Mouse (Mus musculus) brown adipose tissue, adult 24 weeks (tissue): Measurements from ENCODE around the gene Gm26566. TPM values are rescaled to one million over a fixed set of nuclear protein-coding genes. Genes with fewer than 3 reads are reported as not detected.
A peak's percentile ranks its signal among the peaks of the same experiment; 100 is the strongest.
"Not testable (repeated sequence)": the region's sequence is repeated elsewhere in the genome, so short reads cannot be mapped to it uniquely, and the experiment has no call there.

Source experiments
- H3K27ac ChIP-seq: fragments of 200-500 bp; replicated peaks from 2 replicates; pipeline ENCODE4 v1.5.1; 2012; ENCODE audit warnings: low read depth, mild to moderate bottlenecking, low read length
- H3K4me1 ChIP-seq: fragments of 200-500 bp; 2 replicates; pipeline ENCODE4 v1.6.1; 2012; ENCODE audit warnings: low read length, mixed read lengths; ENCODE audit not compliant: control insufficient read depth, insufficient read depth, insufficient read length
- H3K4me3 ChIP-seq: fragments of 200-500 bp; 2 replicates; pipeline ENCODE4 v1.5.1; 2012; ENCODE audit warnings: low read depth, mild to moderate bottlenecking, low read length, moderate library complexity; ENCODE audit not compliant: insufficient read depth
- polyA plus RNA-seq: library from polyadenylated mRNA; stranded (reverse); fragments of >200 nt; gene quantifications from 2 replicates; pipeline ENCODE4 v1.2.4, GENCODE M21; 2012; ENCODE audit not compliant: missing spikeins, insufficient read depth, insufficient read length

The Gm26566 gene
- polyA plus RNA-seq, 1 experiment: not detected

GRCm38 (mm10) chr4:88714281-88714680 lies 7.3 kb upstream of the Gm26566 start:
- Histone ChIP-seq H3K4me1 (peaks cover 4% of the 10 kb centered on the region), H3K27ac (no peak overlapping the region)

DNA sequence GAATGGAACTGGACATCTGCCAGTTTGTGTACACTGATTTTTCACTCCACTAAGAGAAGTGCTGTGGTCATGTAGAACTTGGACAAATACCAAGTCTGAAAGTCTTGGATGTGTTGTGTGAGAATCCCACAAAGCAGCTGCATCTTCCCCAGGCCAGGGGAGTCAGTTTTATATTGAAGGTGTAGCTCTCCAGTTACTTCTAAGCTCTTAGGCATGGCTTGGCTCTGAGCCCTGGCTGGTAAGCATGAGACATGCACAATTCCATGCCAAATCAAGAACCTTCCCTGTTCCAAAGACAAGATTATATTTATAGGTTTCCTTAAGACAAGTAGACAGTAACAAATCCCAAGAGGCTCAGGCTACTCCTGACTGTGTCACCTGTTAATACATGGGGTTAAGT lies 6.5 kb upstream of the Gm26566 start:
- no peak overlapping the region for H3K27ac ChIP-seq
- H3K4me1 ChIP-seq: peaks cover 6% of the 10 kb centered on the region
- H3K4me3 ChIP-seq: no peak overlapping the region

More at GRCm38 (mm10) chr4:88714281-88714680, 7.3 kb upstream of the Gm26566 start:
- H3K4me3 ChIP-seq: no peak overlapping the region

GRCm38 (mm10) chr4:88718715-88719114 lies 2.9 kb upstream of the Gm26566 start:
- H3K27ac ChIP-seq: no peak overlapping the region
- H3K4me1 ChIP-seq: peaks cover 17% of the 10 kb centered on the region
- peak overlapping the region; percentile 45; the same call in 1 of the 2 replicates for H3K4me3 ChIP-seq

DNA sequence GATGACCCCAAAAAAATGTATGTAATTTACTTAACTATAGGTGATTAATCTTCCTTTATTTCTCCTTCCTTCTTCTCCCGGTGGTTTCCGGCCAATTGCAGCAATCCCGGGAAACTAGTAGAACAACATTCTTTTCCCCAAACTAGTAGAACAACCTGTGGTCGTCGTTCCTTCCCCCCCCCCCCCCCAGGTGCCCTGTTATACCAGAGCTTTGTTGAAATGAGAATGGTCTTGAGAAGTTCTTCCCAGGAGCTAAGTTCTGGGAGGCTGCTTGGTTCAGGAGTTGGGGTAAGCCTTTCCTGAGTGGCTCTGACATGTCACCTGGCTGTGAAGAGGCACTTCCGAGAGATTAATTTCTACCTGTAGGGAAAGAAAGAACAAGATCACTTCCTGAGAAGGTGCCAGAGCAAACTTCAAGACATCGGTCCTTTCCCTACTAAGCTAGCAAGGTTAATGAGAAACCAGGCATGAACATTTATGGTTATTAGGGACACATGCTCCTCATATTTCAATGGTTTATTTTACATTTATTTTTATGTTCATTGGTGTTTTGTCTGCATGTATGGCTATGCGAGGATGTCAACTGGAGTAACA lies 2.0 kb downstream of the Gm26566 start:
- no peak overlapping the region for H3K27ac ChIP-seq
- no peak overlapping the region for H3K4me3 ChIP-seq
- H3K4me1 ChIP-seq: peaks cover 15% of the 10 kb centered on the region

DNA sequence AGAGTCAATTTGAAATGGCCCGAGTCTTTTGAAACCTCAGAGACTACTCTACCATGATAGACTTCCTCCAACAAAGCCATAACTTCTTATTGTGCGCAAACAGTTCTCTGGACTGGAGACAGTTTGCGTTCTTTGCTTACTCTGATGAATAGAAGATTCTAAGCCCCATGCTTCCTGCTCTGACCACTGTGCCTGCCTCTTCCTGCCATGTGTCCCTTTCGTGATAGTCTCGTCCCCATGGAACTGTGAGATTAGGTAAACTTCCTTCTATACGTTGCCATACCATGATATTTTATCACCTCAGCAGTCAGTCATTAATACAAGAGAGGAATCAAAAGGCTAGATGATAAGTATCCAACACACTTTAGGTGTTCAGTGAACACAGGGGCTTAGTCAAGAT lies 5.1 kb downstream of the Gm26566 start:
- Histone ChIP-seq H3K4me1 (no peaks in the 10 kb centered on the region), H3K4me3 (no peak overlapping the region), H3K27ac (peak overlapping the region; percentile 8; the same call in 1 of the 2 replicates)

GRCm38 (mm10) chr4:88727324-88727723 lies 5.7 kb downstream of the Gm26566 start:
- Histone ChIP-seq H3K27ac (no peak overlapping the region), H3K4me1 (no peaks in the 10 kb centered on the region), H3K4me3 (no peak overlapping the region)

DNA sequence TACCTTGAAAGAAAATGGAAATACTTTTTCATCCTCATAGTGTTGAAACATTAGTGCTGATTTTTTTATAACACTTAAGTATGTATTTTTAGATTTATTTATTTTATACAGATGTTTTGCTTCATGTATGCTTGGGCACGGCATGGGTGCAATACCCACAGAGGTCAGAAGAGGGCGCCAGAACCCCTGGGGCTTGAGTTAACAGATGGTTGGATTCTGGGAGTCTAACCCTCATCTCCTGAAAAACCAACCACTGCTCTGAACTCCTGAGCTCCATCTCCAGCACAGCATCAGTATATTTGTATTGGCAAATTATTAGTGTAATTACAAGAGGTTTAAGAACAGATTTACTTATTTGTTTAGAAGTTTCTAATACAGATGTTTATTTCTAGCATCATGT lies 16.9 kb downstream of the Gm26566 start:
- H3K4me1 ChIP-seq: no peaks in the 10 kb centered on the region
- H3K4me3 ChIP-seq: no peak overlapping the region
- H3K27ac ChIP-seq: no peak overlapping the region

DNA sequence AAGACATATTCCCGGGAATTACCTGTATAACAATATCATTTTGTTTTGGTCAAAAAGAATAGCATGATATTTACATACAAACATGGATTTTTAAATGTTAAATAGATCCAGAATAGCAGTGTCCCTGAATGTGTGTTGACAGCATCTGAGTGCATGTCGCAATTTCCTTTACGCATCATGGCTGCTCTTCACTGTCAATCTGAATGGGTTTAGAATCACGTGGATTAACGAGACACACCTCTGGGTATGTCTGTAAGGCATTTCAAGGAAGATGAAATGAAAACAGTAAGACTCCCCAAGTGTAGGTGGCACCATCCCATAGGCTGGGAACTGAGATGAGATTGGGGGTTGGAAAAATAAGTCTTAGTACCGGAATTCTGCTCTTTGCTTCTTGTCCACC lies 17.4 kb downstream of the Gm26566 start:
- Histone ChIP-seq H3K27ac (no peak overlapping the region), H3K4me1 (no peaks in the 10 kb centered on the region), H3K4me3 (no peak overlapping the region)

DNA sequence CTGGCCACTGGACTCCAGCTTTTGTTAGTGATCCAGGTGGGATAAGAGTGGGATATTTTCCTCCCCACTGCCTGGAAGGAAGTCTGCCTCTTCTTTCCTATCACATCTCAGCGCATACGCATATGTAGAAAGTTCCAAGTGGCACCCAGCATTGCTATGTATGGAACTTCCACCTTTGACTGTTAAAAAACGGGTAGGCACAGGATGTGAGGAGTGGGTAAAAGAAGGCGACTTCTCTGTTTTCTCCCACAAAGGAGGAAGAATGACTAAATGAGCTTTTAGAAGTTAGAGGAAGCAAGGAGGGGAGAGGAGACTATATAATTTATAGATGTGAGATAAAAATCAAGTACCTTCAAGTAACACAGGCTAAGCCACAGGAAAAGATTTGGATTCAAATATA lies 19.8 kb downstream of the Gm26566 start:
- Histone ChIP-seq H3K27ac (no peak overlapping the region), H3K4me1 (no peaks in the 10 kb centered on the region), H3K4me3 (no peak overlapping the region)

DNA sequence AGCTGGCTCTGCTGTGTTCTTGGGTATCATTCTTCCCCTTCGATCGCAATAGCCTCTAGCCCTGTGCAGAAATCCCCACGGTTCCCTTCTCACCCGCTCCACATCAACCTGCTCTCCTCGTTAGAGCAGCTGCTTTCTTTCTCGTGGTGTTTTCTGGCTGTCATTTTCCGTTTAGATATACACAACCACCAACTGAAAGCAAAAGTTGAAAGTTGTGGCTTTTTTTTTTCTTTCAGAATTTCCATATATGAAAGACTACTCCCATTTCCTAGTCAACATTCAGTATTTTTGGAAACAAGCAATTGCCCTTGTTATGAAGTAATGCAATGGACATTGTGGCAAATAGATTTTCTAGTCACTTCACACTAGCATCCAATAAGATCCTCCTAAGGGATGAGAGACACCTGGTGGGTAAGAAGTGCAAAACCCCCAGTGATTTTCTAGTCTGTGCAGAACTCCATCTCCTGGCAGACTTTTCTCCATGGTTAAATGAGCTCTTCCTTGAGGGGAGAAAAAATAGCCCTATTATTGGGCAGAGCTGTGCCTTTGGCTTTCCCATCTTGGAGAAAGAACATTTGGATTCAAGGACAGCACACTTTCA lies 21.3 kb downstream of the Gm26566 start:
- Histone ChIP-seq H3K4me3 (no peak overlapping the region), H3K27ac (no peak overlapping the region), H3K4me1 (no peaks in the 10 kb centered on the region)

DNA sequence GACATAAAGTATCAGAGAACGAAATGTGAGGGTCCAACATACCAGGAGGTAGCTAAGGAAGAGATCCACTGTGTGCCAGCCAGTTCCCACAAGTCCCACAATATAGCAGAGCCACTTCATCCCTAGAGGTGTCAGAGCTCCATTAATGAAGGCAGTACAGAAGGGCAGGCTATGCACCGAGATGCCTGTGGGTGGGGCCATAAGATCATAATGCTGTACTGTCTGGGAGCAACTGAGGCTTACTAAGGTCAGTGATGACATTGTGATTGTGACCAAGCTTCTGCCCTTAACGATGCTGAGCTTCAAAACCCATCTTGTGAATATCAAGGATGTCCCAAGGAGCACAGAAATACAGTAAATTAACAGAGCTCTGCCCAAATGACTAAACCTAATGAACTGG lies 22.6 kb downstream of the Gm26566 start:
- H3K27ac ChIP-seq: no peak overlapping the region
- no peak overlapping the region for H3K4me3 ChIP-seq
- no peaks in the 10 kb centered on the region for H3K4me1 ChIP-seq

- Histone ChIP-seq H3K27ac (no peak overlapping the region), H3K4me1 (no peaks in the 10 kb centered on the region), H3K4me3 (no peak overlapping the region)
Observed at GRCm38 (mm10) chr4:88749926-88750325, 28.3 kb downstream of the Gm26566 start.

DNA sequence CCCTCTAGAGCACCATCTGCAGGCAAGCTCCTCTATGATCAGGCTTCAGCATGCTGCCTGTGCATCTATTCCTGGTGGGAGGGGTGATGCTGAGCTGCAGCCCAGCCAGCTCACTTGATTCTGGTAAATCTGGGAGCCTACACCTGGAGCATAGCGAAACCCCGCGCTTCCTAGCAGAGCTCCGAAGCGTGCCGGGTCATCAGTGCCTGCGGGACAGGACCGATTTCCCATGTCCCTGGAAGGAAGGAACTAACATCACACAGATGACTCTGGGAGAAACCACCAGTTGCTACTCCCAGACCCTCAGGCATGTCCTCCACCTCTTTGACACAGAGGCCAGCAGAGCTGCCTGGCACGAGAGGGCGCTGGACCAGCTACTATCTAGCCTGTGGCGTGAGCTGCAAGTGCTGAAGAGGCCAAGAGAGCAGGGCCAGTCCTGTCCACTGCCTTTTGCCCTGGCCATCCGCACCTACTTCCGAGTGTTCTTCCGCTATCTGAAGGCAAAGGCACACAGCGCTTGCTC lies 33.3 kb downstream of the Gm26566 start, which contains the start of gene Gm13271:
TSS of gene Gm13271 (plus strand) at position 51 of the 523 bp plus-strand sequence.
- H3K27ac ChIP-seq, H3K4me3 ChIP-seq, H3K4me1 ChIP-seq: not testable (repeated sequence)

DNA sequence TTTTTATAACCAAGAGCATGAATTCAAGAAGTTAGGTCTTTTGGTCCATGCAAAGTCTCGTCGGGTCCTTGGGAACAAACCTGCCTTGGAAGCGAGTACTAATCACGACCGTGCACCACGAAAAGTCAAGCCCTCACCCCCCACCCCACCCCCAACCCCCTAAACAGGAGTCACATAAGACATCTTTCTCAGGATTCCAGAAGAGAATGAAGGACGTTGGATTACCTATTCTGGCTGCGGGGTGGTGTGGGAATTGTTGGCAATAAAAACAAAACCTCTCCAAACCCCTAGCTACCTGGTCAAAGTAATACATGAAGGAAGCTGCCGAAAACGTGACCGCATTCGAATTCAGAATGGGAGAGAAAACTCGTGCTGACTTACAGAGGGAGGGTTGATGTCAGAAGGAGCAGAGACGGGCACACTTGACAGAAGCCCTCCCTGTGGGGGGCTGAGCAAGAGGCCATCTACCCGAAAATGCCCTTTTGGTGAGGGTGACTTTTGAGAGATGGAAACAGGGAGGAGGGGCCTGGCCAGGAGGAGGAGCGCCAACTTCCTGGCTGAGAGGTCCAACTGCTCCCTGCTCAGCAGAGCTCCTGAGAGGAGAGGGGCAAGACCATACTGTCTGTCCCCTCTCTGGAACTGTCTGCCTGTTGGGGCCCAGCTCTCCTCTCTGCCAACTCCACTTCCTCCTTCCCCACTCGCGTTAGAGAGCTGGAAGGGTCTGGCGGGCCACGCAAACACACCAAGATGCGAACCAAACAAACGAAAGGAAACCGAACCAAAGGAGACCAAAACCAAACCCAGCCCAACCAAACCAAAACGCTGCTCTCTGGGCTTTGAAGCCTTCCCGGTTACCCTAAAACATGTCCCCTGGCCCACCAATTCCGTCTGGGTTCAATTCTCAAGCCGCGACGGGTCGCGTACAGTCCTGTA lies 35.2 kb downstream of the Gm26566 start:
- H3K4me1 ChIP-seq: not testable (repeated sequence)
- H3K27ac ChIP-seq: peak overlapping the region; percentile 71
- peak overlapping the region; percentile 67 for H3K4me3 ChIP-seq

DNA sequence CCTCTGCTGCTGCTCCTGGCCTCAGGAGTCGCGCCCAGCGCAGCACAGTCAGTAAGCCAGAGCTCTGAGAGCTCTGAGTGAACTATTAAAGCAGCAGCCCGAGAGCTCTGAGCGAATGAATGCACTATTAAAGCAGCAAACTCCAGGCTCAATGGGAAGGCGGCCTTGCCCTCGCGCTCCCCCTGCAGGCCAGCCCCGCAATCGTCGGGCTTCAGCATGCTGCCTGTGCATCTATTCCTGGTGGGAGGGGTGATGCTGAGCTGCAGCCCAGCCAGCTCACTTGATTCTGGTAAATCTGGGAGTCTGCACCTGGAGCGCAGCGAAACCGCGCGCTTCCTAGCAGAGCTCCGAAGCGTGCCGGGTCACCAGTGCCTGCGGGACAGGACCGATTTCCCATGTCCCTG lies 36.0 kb downstream of the Gm26566 start:
- peak overlapping the region; percentile 67 for H3K4me3 ChIP-seq
- H3K4me1 ChIP-seq, H3K27ac ChIP-seq: not testable (repeated sequence)
